Mouse (Mus musculus): ENCODE data around the gene Pus10. TPM values are rescaled to one million over a fixed set of nuclear protein-coding genes. Genes with fewer than 3 reads are reported as not detected.
"Not testable (repeated sequence)": the region's sequence is repeated elsewhere in the genome, so short reads cannot be mapped to it uniquely, and the experiment has no call there.

Gene Pus10
- total RNA-seq, 2 experiments from 2014 or later: 13.9 to 16.4 TPM

GRCm38 (mm10) chr11:23762635-23763034, 97.2 kb downstream of the Pus10 start:
- no peak for DNase-seq

DNA sequence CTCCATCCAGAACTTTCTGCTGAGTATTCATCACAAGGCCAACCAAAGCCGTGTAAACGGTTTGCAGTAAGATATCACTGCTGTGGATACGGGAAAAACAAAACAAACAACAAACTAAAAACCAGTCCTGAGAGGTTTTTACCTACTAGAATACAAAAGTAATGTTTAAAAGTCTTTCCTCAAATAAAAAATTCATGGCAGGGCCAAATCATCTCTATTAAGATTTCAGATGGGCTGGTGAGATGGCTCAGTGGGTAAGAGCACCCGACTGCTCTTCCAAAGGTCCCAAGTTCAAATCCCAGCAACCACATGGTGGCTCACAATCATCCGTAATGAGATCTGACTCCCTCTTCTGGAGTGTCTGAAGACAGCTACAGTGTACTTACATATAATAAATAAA, 101.9 kb downstream of the Pus10 start:
- DNase-seq: not testable (repeated sequence)

- no peak for DNase-seq
These were observed 102.5 kb downstream of the Pus10 start for GRCm38 (mm10) chr11:23767928-23768327.

- no peak for DNase-seq
These were observed 103.6 kb downstream of the Pus10 start for GRCm38 (mm10) chr11:23769033-23769432.

- DNase-seq: peak; percentile 27 to 47
These were observed 104.4 kb downstream of the Pus10 start for GRCm38 (mm10) chr11:23769686-23770509.

DNA sequence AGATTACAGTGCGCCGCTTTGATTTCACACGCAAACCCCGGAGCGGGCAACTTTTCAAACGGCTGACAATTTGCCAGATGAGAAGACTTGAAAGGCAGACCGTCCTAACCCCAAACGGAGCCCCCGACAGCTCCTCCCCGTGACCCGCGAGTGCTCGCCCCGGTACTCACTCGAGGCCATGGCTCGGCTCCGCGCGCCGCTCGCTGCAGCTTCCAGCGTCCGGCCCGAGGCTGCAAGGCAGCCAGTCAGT, 105.0 kb downstream of the Pus10 start:
- no peak for DNase-seq

- peak; percentile 93 to 94 for DNase-seq
These were observed 105.5 kb downstream of the Pus10 start, which contains the start of gene Rel for GRCm38 (mm10) chr11:23770760-23771506. Rel (minus strand) TSS chr11:23770970.

DNA sequence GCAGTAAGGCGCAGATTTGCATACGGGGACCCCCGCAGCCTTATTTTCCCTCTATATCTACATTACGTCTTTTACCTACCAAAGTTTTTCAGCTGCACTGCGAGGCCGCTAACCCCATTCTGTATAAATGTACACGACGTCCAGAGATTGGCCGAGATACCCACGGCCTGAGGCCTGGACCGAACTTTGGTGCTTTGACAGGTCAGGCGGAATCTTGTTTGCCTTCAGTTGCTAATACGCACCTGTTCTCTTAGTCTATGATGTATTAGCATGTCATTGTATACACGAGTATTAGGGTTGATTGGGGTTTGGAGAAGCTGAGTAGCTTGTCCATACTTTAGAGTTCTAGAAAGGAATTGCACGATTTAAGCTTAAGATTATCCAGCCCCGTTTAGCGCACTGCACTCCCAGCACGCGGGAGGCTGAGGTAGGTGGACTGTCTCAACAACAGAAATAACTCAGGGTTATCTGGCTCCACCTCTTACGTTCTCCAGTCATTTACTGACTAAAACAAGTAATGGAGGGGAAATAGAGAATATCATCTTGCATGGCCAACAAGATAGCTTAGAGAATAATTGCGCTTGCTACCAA, 106.1 kb downstream of the Pus10 start:
- DNase-seq: peak; percentile 5 to 10

- no peak for DNase-seq
These were observed 107.0 kb downstream of the Pus10 start for GRCm38 (mm10) chr11:23772471-23772870.

DNA sequence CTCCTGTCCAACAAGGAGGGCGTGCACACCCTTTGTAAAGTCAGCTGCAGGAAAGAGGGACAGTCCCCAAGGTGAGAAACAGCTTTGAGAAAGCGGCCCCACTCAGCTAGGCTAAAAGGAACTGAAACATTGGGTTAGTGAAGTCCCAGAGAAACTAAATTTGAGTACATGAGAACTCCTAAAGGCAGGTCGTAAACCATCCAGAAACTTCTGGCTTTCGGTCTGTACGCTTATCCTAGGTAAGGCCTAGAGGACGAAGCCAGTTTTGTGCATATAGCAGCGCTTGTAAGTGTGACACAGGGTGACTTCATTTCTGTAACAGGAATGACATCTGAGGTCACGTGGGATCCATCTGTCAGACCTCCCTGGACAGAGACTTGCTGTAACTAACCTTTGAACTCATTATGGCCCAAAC, 113.3 kb downstream of the Pus10 start:
- no peak for DNase-seq

DNA sequence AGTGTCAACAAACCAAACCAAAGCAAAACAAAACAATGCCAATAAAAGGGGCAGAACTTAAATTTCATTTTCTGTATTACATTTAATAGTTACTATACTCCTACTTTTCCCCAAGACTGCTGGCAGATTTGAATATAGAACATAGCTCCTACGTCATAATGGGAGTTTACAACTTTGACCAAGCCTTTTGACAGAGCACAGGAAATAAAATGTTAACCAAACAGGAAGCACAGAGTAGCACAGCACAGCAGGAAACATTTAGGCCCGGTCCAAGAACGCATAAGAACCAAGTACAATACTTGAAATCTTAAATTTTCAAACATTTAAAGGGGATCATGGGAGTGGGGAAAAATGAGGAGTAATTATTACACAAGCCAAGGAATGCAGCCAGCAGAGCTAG, 116.6 kb downstream of the Pus10 start:
- no peak for DNase-seq

Other genes with a start within 250 kb of the Pus10 start
- 10 to 100 TPM; 48.0 to 98.0 TPM for gene Ahsa2, start 167.6 kb upstream of the Pus10 start, total RNA-seq (2021)
- not detected for gene 1700093K21Rik, start 144.5 kb upstream of the Pus10 start, total RNA-seq (2021)
- gene 0610010F05Rik, start 32.0 kb upstream of the Pus10 start, total RNA-seq (2021): 10 to 100 TPM; 13.3 to 13.4 TPM
- gene Pex13, start 285 bp downstream of the Pus10 start, total RNA-seq (2021): 10 to 100 TPM; 59.7 to 76.6 TPM
- 1 to 10 TPM; 8.5 to 8.8 TPM for gene Rel, start 105.3 kb downstream of the Pus10 start, total RNA-seq (2021)
- 10 to 100 TPM; 10.8 to 12.9 TPM for gene Papolg, start 229.6 kb downstream of the Pus10 start, total RNA-seq (2021)